Mouse (Mus musculus) adipocyte (in vitro differentiated cells): ENCODE results near the gene Sat2.

Experiments
- DNase-seq: peaks from one replicate; pipeline ENCODE4 v3.0.0-alpha.2; 2016; ENCODE audit warnings: low spot score

Gene Sat2

GRCm38 (mm10) chr11:69671726-69672124 lies 49.9 kb downstream of the Sat2 start:
- no peak for DNase-seq

GRCm38 (mm10) chr11:69672211-69672706 lies 50.4 kb downstream of the Sat2 start, which contains the start of gene Eif4a1:
Eif4a1 (minus strand) TSS chr11:69672423.
- DNase-seq: peak; percentile 100
